Mouse (Mus musculus): ENCODE data around the gene Hs2st1. TPM values are rescaled to one million over a fixed set of nuclear protein-coding genes. Genes with fewer than 3 reads are reported as not detected.

Hs2st1 gene
- total RNA-seq, 2 experiments from 2014 or later: 9.8 to 10.3 TPM

- intact Hi-C loops (cut with DNase I): no loop called here
- no peak for DNase-seq (ENCODE audit: low spot score)
Measured at GRCm38 (mm10) chr3:144556625-144557324, 13.2 kb downstream of the Hs2st1 start.

GRCm38 (mm10) chr3:144555144-144555543, 14.8 kb downstream of the Hs2st1 start:
- intact Hi-C loops (cut with DNase I): no loop called here
- DNase-seq (ENCODE audit: low spot score): no peak

- intact Hi-C loops (cut with DNase I): no loop called here
- no peak for DNase-seq (ENCODE audit: low spot score)
Measured at GRCm38 (mm10) chr3:144554503-144554902, 15.5 kb downstream of the Hs2st1 start.

- no peak for DNase-seq (ENCODE audit: low spot score)
- intact Hi-C loops (cut with DNase I): no loop called here
Measured at GRCm38 (mm10) chr3:144553942-144554341, 16.0 kb downstream of the Hs2st1 start.

GRCm38 (mm10) chr3:144551416-144551815, 18.6 kb downstream of the Hs2st1 start:
- intact Hi-C loops (cut with DNase I): no loop called here
- no peak for DNase-seq (ENCODE audit: low spot score)

GRCm38 (mm10) chr3:144550659-144551058, 19.3 kb downstream of the Hs2st1 start:
- no peak for DNase-seq (ENCODE audit: low spot score)
- intact Hi-C loops (cut with DNase I): no loop called here

GRCm38 (mm10) chr3:144550036-144550435, 19.9 kb downstream of the Hs2st1 start:
- no peak for DNase-seq (ENCODE audit: low spot score)
- intact Hi-C loops (cut with DNase I): no loop called here

GRCm38 (mm10) chr3:144548186-144548845, 21.7 kb downstream of the Hs2st1 start:
- no peak for DNase-seq (ENCODE audit: low spot score)

GRCm38 (mm10) chr3:144546490-144546889, 23.5 kb downstream of the Hs2st1 start:
- no peak for DNase-seq (ENCODE audit: low spot score)
- intact Hi-C loops (cut with DNase I): no loop called here

More at GRCm38 (mm10) chr3:144548186-144548845, 21.7 kb downstream of the Hs2st1 start:
- intact Hi-C loops (cut with DNase I): no loop called here

GRCm38 (mm10) chr3:144545832-144546231, 24.1 kb downstream of the Hs2st1 start:
- intact Hi-C loops (cut with DNase I): no loop called here
- no peak for DNase-seq (ENCODE audit: low spot score)

GRCm38 (mm10) chr3:144545152-144545551, 24.8 kb downstream of the Hs2st1 start:
- intact Hi-C loops (cut with DNase I): no loop called here
- no peak for DNase-seq (ENCODE audit: low spot score)

GRCm38 (mm10) chr3:144541906-144542438, 28.0 kb downstream of the Hs2st1 start:
- intact Hi-C loops (cut with DNase I): no loop called here
- no peak for DNase-seq (ENCODE audit: low spot score)

GRCm38 (mm10) chr3:144540805-144541204, 29.2 kb downstream of the Hs2st1 start:
- intact Hi-C loops (cut with DNase I): no loop called here
- no peak for DNase-seq (ENCODE audit: low spot score)

GRCm38 (mm10) chr3:144539051-144539450, 30.9 kb downstream of the Hs2st1 start:
- no peak for DNase-seq (ENCODE audit: low spot score)

GRCm38 (mm10) chr3:144537078-144537855, 32.7 kb downstream of the Hs2st1 start:
- intact Hi-C loops (cut with DNase I): no loop called here

More at GRCm38 (mm10) chr3:144539051-144539450, 30.9 kb downstream of the Hs2st1 start:
- intact Hi-C loops (cut with DNase I): no loop called here

GRCm38 (mm10) chr3:144535056-144535455, 34.9 kb downstream of the Hs2st1 start:
- intact Hi-C loops (cut with DNase I): no loop called here
- no peak for DNase-seq (ENCODE audit: low spot score)

More at GRCm38 (mm10) chr3:144537078-144537855, 32.7 kb downstream of the Hs2st1 start:
- no peak for DNase-seq (ENCODE audit: low spot score)

GRCm38 (mm10) chr3:144531023-144531422, 39.0 kb downstream of the Hs2st1 start:
- intact Hi-C loops (cut with DNase I): loop anchor here (1.0 to 5.0 kb wide), 2 partner anchors 36 to 86 kb away; no protein-coding TSS in a partner anchor

GRCm38 (mm10) chr3:144527918-144528317, 42.1 kb downstream of the Hs2st1 start:
- intact Hi-C loops (cut with DNase I): no loop called here
- DNase-seq (ENCODE audit: low spot score): no peak

More at GRCm38 (mm10) chr3:144531023-144531422, 39.0 kb downstream of the Hs2st1 start:
- DNase-seq (ENCODE audit: low spot score): no peak

- intact Hi-C loops (cut with DNase I): no loop called here
Measured at GRCm38 (mm10) chr3:144519581-144520272, 50.3 kb downstream of the Hs2st1 start.

GRCm38 (mm10) chr3:144518917-144519316, 51.1 kb downstream of the Hs2st1 start:
- intact Hi-C loops (cut with DNase I): no loop called here

More at GRCm38 (mm10) chr3:144519581-144520272, 50.3 kb downstream of the Hs2st1 start:
- DNase-seq (ENCODE audit: low spot score): no peak

More at GRCm38 (mm10) chr3:144518917-144519316, 51.1 kb downstream of the Hs2st1 start:
- no peak for DNase-seq (ENCODE audit: low spot score)
